Mouse (Mus musculus): ENCODE measurements around the gene Nt5c2.

- TF ChIP-seq GATA1 (IDR thresholded peaks at IDR 0.05; ENCODE audit: borderline replicate concordance, low read length) (no peak), FLI1 (IDR thresholded peaks at IDR 0.05; ENCODE audit: low read length) (no peak)
Measured at GRCm38 (mm10) chr19:46990153-46990518, 24.8 kb downstream of the Nt5c2 start.
